Mouse (Mus musculus) neutrophil, adult 5-6 weeks (primary cell): ENCODE data around the gene Pm20d2. TPM values are rescaled to one million over a fixed set of nuclear protein-coding genes. Genes with fewer than 3 reads are reported as not detected.

Experiments used
- ATAC-seq: fragments of 151-379, 151-347 bp; 2 replicates; pipeline ENCODE4 v1.8.0; 2017; ENCODE audit warnings: mild to moderate bottlenecking, moderate TSS enrichment; ENCODE audit not compliant: insufficient number of reproducible peaks, poor library complexity, low FRiP score, severe bottlenecking; ENCODE audit errors: extremely low read depth
- total RNA-seq: library from RNA; stranded (forward); fragments of 200-1000 nt; gene quantifications from 2 replicates; pipeline ENCODE4 v1.2.3, GENCODE M21; 2017

Gene Pm20d2
- total RNA-seq, 1 experiment from 2014 or later = not detected

- ATAC-seq = no peak
These were observed 64.0 kb downstream of the Pm20d2 start for GRCm38 (mm10) chr4:33125409-33126084.

DNA sequence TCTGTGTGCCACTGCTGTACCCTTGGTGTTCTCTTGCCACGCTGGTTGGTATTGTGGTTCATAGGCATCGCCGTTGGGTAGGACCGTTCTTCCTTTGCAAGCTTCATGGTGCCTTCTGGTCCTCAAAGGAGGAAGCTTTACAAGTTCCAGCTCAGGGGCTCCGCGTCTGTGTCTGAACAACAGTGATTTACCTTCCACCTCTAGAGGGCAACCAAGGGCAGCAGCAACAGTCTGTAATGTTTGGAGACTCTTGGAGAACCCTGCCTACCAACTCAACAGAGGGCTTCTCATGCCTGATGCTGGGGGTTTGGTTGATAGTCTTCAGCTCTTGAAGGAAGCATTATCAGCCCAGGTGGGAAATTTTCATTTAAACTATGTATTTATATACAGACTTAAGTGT is 65.0 kb downstream of the Pm20d2 start:
- peak; percentile 58 for ATAC-seq

Other genes with a start within 250 kb of the Pm20d2 start
- gene Ankrd6, start 238.9 kb downstream of the Pm20d2 start, total RNA-seq = not detected in 2 replicates
- 1.6 and 1.7 TPM in 2 replicates for gene Rragd, start 206.7 kb downstream of the Pm20d2 start, total RNA-seq
- 48.2 and 55.1 TPM in 2 replicates for gene Ube2j1, start 158.3 kb downstream of the Pm20d2 start, total RNA-seq
- 0.81 TPM in 1 of 2 replicates, not detected in the other for gene Gabrr2, start 126.7 kb downstream of the Pm20d2 start, total RNA-seq
- gene Gabrr1, start 57.2 kb downstream of the Pm20d2 start, total RNA-seq = not detected in 2 replicates
- gene Srsf12, start 19.3 kb upstream of the Pm20d2 start, total RNA-seq = 0.12 TPM in 1 of 2 replicates, not detected in the other
- gene Pnrc1, start 100.4 kb upstream of the Pm20d2 start, total RNA-seq = 391 and 398 TPM in 2 replicates
- 36.3 and 43.6 TPM in 2 replicates for gene Rngtt, start 120.6 kb upstream of the Pm20d2 start, total RNA-seq